Mouse (Mus musculus): ENCODE data around the gene Oscar. TPM values are rescaled to one million over a fixed set of nuclear protein-coding genes. Genes with fewer than 3 reads are reported as not detected.
A peak's percentile ranks its signal among the peaks of the same experiment; 100 is the strongest.

Gene Oscar
- polyA plus RNA-seq (2015; fragmentation: Nextera tagmentation; extraction: Ambion mirVana), result 0.43 and 0.72 TPM in 2 replicates

DNA sequence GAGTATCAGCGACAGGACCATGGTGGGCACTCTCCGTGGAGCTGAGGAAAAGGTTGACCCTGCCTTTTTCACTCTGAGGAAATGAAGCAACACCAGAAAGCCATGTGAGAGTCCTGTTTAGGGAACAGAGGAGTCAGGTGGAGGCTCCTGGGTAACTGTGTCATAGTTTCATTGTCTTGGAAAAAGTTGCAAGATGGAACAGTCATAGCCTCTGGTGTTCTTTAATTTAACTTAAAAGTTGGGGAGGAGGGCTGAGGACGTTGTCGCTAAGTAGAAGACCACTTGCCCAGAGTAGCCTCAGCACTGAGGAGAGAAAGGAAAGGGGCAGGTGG, at the start of gene Oscar:
Gene Oscar, minus strand, starts transcription at position 101 of the 332 bp plus-strand sequence.
- H3K27ac ChIP-seq (ENCODE audit: low read length), result peak within 1 kb of the TSS; percentile 37; the same call in 1 of the 2 replicates
- ATAC-seq, result no peak
- H3K9me3 ChIP-seq (replicated peaks; ENCODE audit: control insufficient read depth, low read length, poor library complexity, severe bottlenecking), result no peaks in the 10 kb centered on the region
- peak within 1 kb of the TSS; percentile 69 for H3K4me2 ChIP-seq (ENCODE audit: low read length)
- H3K4me1 ChIP-seq (ENCODE audit: control insufficient read depth, insufficient read depth, low read length), result peaks cover 11% of the 10 kb centered on the region
- no peak within 1 kb of the TSS for H3K9ac ChIP-seq (ENCODE audit: low read depth, low read length)
- H3K27me3 ChIP-seq (ENCODE audit: control insufficient read depth, insufficient read depth, low read depth, low read length), result no peaks in the 10 kb centered on the region
- peaks cover 7% of the 10 kb centered on the region for H3K36me3 ChIP-seq (ENCODE audit: control insufficient read depth, insufficient read depth, low read length)
- 80% methylated on average over 4 of the region's 4 CpGs for WGBS
- H3K4me3 ChIP-seq (ENCODE audit: low read depth, low read length), result peak within 1 kb of the TSS; percentile 82

DNA sequence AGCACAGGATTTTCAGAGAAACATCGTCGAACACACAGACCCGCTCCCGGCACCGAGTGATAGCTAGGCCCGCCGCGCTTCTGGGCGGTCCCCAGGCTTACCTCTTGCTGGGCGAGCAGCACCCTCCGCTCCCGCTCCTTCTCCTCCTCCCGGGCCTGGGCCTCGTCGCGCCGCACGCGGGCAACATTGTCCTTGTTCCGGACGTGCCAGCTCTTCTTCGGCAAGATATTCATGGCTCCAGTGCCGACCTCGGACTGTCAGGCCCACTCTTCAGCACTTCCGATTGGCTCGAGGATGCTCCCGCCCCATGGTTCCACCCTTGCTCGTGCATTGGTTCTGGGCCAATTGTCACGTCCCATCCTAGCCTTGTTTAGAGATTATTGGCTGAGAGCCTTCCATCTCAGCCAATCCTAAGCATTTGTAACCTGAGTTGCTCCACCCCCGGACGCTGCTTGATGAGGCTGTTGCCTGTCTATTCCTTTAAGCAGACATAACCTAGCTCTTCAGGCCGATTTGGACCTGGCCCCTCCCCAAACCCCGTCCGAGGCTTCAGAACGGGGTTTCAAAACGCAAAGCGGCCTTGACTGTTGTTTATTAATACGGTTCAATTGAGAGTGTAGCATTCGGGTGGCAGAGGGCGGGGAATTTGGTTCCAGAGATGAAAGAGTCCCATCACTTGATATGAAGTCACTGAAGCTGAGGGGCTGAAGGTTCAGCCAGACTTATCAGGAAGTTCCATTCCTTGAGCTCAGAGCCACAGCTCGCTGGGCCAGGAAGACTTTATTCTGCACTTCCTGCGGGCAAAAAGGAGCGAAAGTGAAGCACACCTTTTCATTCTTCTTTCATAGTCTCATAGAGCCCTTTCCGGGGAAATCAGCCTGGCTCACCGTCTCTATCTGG, 49.5 kb upstream of the Oscar start, which contains the start of gene Leng1:
Gene Leng1, minus strand, starts transcription at position 626 of the 900 bp plus-strand sequence.
- peak within 1 kb of the TSS; percentile 79 for H3K4me3 ChIP-seq (ENCODE audit: low read depth, low read length)
- peaks cover 6% of the 10 kb centered on the region; the same call in 1 of the 2 replicates for H3K36me3 ChIP-seq (ENCODE audit: control insufficient read depth, insufficient read depth, low read length)
- H3K9me3 ChIP-seq (replicated peaks; ENCODE audit: control insufficient read depth, low read length, poor library complexity, severe bottlenecking), result no peaks in the 10 kb centered on the region
- peak within 1 kb of the TSS; percentile 93 for H3K4me2 ChIP-seq (ENCODE audit: low read length)
- peak within 1 kb of the TSS; percentile 82 for H3K27ac ChIP-seq (ENCODE audit: low read length)
- peaks cover 21% of the 10 kb centered on the region for H3K4me1 ChIP-seq (ENCODE audit: control insufficient read depth, insufficient read depth, low read length)
- H3K9ac ChIP-seq (ENCODE audit: low read depth, low read length), result peak within 1 kb of the TSS; percentile 78
- peak; percentile 99 for ATAC-seq
- no peaks in the 10 kb centered on the region for H3K27me3 ChIP-seq (ENCODE audit: control insufficient read depth, insufficient read depth, low read depth, low read length)
- 5% methylated on average over 45 of the region's 45 CpGs for WGBS

DNA sequence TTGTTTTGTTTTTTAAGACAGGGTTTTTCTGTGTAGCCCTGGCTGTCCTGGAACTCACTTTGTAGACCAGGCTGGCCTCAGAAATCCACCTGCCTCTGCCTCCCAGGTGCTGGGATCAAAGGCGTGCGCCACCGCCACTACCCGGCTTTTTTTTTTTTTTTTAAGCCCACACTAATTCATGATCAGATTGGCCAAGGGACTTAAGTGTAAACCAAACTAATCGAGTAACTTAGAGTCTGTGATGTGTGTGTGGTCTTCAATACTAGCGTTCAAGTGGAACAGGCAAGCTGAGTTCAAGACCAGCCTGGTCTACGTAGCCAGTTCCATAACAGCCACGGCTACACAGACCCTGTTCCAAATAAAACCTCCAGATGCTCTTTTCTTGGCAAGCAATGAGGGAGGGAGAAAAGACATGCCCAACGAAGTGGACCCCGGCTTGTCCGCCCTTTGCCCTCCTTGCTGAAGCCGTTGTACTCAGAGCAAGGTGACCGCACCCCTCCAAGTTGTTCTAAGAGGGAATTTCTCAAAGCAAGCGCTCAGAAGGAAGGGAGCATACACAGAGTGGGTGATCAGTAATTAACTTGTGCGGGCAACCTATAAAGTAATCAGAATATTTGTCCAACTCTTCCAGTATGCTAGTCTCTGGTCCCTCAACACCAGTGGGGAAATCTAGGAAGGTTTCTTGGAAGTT, 48.7 kb upstream of the Oscar start:
- WGBS, result 33% methylated on average over 15 of the region's 15 CpGs
- Histone ChIP-seq H3K4me3 (ENCODE audit: low read depth, low read length) (peak overlapping the region; percentile 79), H3K36me3 (ENCODE audit: control insufficient read depth, insufficient read depth, low read length) (peaks cover 14% of the 10 kb centered on the region), H3K27ac (ENCODE audit: low read length) (peak overlapping the region; percentile 80), H3K9me3 (replicated peaks; ENCODE audit: control insufficient read depth, low read length, poor library complexity, severe bottlenecking) (no peaks in the 10 kb centered on the region), H3K4me1 (ENCODE audit: control insufficient read depth, insufficient read depth, low read length) (peaks cover 21% of the 10 kb centered on the region), H3K4me2 (ENCODE audit: low read length) (peak overlapping the region; percentile 93), H3K27me3 (ENCODE audit: control insufficient read depth, insufficient read depth, low read depth, low read length) (no peaks in the 10 kb centered on the region), H3K9ac (ENCODE audit: low read depth, low read length) (peak overlapping the region; percentile 78)
- peak; percentile 23 for ATAC-seq

DNA sequence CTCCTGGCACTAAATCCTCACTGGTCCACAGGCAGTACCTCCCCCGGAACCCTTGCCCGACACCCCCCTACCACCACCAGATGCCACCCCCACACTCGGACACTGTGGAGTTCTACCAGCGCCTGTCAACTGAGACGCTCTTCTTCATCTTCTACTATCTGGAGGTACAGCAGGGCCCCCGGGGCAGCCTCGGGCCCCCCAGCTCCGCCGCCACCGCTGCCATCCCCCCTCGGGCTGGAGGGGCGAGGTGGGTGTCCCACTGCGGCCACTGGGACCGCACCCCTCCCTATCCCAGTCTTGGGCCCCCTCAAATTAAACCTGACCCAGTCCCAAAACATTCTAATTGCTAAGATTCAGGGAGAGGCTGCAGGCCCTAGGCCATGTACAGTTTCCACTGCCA, 42.6 kb upstream of the Oscar start:
- Histone ChIP-seq H3K4me1 (ENCODE audit: control insufficient read depth, insufficient read depth, low read length) (peaks cover 1% of the 10 kb centered on the region; the same call in 1 of the 2 replicates), H3K27me3 (ENCODE audit: control insufficient read depth, insufficient read depth, low read depth, low read length) (no peaks in the 10 kb centered on the region), H3K27ac (ENCODE audit: low read length) (no peak overlapping the region), H3K9ac (ENCODE audit: low read depth, low read length) (no peak overlapping the region), H3K9me3 (replicated peaks; ENCODE audit: control insufficient read depth, low read length, poor library complexity, severe bottlenecking) (no peaks in the 10 kb centered on the region), H3K36me3 (ENCODE audit: control insufficient read depth, insufficient read depth, low read length) (peaks cover 46% of the 10 kb centered on the region), H3K4me3 (ENCODE audit: low read depth, low read length) (no peak overlapping the region), H3K4me2 (ENCODE audit: low read length) (no peak overlapping the region)
- WGBS, result 96% methylated on average over 14 of the region's 14 CpGs
- no peak for ATAC-seq

DNA sequence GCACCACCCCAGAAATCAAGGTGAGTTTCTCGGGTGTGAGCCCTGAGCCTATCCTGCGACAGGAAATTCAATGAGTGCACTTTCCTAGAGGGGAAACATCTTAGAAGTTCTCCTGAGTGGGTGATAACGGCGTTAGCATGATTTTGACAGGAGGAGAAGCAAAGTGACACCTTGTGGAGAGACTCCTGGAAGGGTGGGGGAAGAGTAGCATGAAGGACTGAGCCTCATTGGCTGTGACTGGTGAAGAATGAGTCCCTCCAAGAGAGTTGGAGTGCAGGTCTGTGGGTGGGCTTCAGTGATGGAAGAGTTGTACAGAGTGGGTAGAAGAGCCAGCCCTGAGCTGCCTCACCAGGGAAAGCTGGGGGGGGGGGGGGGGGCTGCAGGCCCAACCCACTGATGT, 41.0 kb upstream of the Oscar start:
- no peaks in the 10 kb centered on the region for H3K27me3 ChIP-seq (ENCODE audit: control insufficient read depth, insufficient read depth, low read depth, low read length)
- no peaks in the 10 kb centered on the region for H3K9me3 ChIP-seq (replicated peaks; ENCODE audit: control insufficient read depth, low read length, poor library complexity, severe bottlenecking)
- WGBS, result 90% methylated on average over 4 of the region's 4 CpGs
- H3K4me2 ChIP-seq (ENCODE audit: low read length), result no peak overlapping the region
- H3K4me3 ChIP-seq (ENCODE audit: low read depth, low read length), result no peak overlapping the region
- no peaks in the 10 kb centered on the region for H3K4me1 ChIP-seq (ENCODE audit: control insufficient read depth, insufficient read depth, low read length)
- H3K27ac ChIP-seq (ENCODE audit: low read length), result no peak overlapping the region
- peaks cover 52% of the 10 kb centered on the region for H3K36me3 ChIP-seq (ENCODE audit: control insufficient read depth, insufficient read depth, low read length)
- H3K9ac ChIP-seq (ENCODE audit: low read depth, low read length), result no peak overlapping the region
- ATAC-seq, result no peak

DNA sequence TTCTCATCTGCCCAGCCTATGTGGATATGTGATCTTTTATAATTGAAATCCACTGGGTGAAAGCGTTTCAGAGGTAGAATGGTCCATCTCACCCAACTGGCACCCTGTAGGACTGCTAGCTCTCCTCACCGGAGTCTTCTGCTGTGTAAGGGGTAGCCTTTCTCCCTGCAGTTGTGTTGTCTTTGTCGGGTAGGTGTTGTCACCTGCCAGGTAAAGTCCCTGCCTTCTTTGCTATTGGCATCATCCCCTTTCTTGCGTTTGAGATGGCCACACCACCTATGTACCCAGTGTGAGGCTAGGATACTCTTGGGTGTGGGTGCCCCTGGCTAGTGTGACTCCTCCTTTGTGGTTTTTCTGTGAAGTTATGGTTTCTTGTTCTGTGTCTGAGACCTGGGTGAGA, 30.7 kb upstream of the Oscar start:
- peak overlapping the region; percentile 76 for H3K4me2 ChIP-seq (ENCODE audit: low read length)
- no peaks in the 10 kb centered on the region for H3K27me3 ChIP-seq (ENCODE audit: control insufficient read depth, insufficient read depth, low read depth, low read length)
- peak overlapping the region; percentile 96 for H3K9ac ChIP-seq (ENCODE audit: low read depth, low read length)
- H3K27ac ChIP-seq (ENCODE audit: low read length), result no peak overlapping the region
- WGBS, result 69% methylated on average over 4 of the region's 4 CpGs
- H3K9me3 ChIP-seq (replicated peaks; ENCODE audit: control insufficient read depth, low read length, poor library complexity, severe bottlenecking), result no peaks in the 10 kb centered on the region
- peak overlapping the region; percentile 95 for H3K4me3 ChIP-seq (ENCODE audit: low read depth, low read length)
- peaks cover 37% of the 10 kb centered on the region for H3K4me1 ChIP-seq (ENCODE audit: control insufficient read depth, insufficient read depth, low read length)
- H3K36me3 ChIP-seq (ENCODE audit: control insufficient read depth, insufficient read depth, low read length), result peaks cover 11% of the 10 kb centered on the region
- no peak for ATAC-seq

DNA sequence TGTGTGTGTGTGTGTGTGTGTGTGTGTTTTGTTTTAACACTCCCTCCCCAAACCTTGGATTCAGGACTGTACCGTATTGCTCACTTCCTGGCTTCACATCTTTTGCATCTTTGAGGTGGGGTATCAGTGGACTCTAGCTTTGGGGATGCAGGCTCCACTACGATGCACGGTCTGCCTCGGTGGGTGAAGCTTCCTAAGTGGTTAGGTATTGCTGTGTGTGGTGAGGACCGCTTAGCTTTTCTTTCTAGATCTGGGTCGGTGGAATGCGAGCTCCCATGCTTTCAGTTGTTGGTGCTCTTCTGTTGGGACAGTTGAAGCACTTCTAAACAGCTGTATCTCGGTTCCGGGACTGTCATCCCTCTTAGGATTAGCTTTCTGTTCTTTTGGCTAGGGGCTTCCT, 30.2 kb upstream of the Oscar start:
- H3K9me3 ChIP-seq (replicated peaks; ENCODE audit: control insufficient read depth, low read length, poor library complexity, severe bottlenecking), result no peaks in the 10 kb centered on the region
- peak overlapping the region; percentile 76 for H3K4me2 ChIP-seq (ENCODE audit: low read length)
- no peak for ATAC-seq
- peaks cover 37% of the 10 kb centered on the region for H3K4me1 ChIP-seq (ENCODE audit: control insufficient read depth, insufficient read depth, low read length)
- H3K9ac ChIP-seq (ENCODE audit: low read depth, low read length), result peak overlapping the region; percentile 96
- peak overlapping the region; percentile 94; the same call in 1 of the 2 replicates for H3K27ac ChIP-seq (ENCODE audit: low read length)
- no peaks in the 10 kb centered on the region for H3K27me3 ChIP-seq (ENCODE audit: control insufficient read depth, insufficient read depth, low read depth, low read length)
- peak overlapping the region; percentile 95 for H3K4me3 ChIP-seq (ENCODE audit: low read depth, low read length)
- WGBS, result 27% methylated on average over 9 of the region's 9 CpGs
- peaks cover 6% of the 10 kb centered on the region for H3K36me3 ChIP-seq (ENCODE audit: control insufficient read depth, insufficient read depth, low read length)

DNA sequence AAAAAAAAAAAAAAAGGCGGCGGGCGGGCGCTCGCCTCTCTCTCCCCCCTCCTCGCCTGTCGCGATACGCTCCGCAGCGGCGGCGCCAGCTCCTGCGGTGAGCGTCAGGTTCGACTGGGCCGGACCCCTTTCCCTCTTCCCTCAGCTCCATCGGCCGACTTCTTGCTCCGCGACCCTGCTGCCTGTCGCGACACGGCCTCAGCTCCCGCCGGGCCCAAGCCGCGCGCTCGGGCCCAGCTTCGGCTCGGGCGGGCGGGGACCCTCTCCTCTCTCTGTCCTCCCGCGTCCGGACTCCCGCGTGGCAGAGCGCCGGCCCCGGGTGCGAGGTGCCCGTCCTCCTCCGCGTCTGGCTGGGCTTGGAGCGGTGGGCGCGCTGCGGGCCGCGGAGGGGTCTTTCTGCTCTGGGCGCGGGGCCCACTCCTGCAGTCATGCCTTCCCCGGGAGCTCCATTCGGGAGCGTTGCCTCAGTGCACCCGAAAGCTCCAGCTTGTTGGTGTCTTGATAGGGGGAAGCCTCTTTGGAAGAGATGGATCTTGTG, 29.6 kb upstream of the Oscar start:
- Histone ChIP-seq H3K36me3 (ENCODE audit: control insufficient read depth, insufficient read depth, low read length) (peaks cover 5% of the 10 kb centered on the region), H3K27me3 (ENCODE audit: control insufficient read depth, insufficient read depth, low read depth, low read length) (no peaks in the 10 kb centered on the region), H3K9me3 (replicated peaks; ENCODE audit: control insufficient read depth, low read length, poor library complexity, severe bottlenecking) (no peaks in the 10 kb centered on the region), H3K27ac (ENCODE audit: low read length) (peak overlapping the region; percentile 94), H3K4me3 (ENCODE audit: low read depth, low read length) (peak overlapping the region; percentile 95), H3K4me2 (ENCODE audit: low read length) (peak overlapping the region; percentile 76), H3K4me1 (ENCODE audit: control insufficient read depth, insufficient read depth, low read length) (peaks cover 37% of the 10 kb centered on the region), H3K9ac (ENCODE audit: low read depth, low read length) (peak overlapping the region; percentile 96)
- peak; percentile 6 for ATAC-seq
- 0% methylated on average over 53 of the region's 58 CpGs for whole genome bisulfite sequencing
